Mouse (Mus musculus) heart, embryonic 14.5 days (tissue): ENCODE measurements around the gene Chd1l. TPM values are rescaled to one million over a fixed set of nuclear protein-coding genes. Genes with fewer than 3 reads are reported as not detected.

ENCODE experiments used
- ATAC-seq: fragments of 200-750 bp; cut with Nextera tagmentation; 2 replicates; pipeline ENCODE4 v1.8.0; 2017; ENCODE audit warnings: low read depth, moderate TSS enrichment; ENCODE audit not compliant: insufficient number of reproducible peaks, insufficient read depth, low FRiP score
- H3K27ac ChIP-seq, 2 experiments: fragments of 200-500 bp in 1 of 2; fragments of 300-500 bp in 1 of 2; sonication (generic) in 1 of 2; replicated peaks in 1 of 2; 2 replicates each; pipeline ENCODE4 v1.5.1; 2012 to 2014; ENCODE audit warnings: low read depth in 2 of 2, low read length in 2 of 2, control low read depth in 1 of 2, mild to moderate bottlenecking in 1 of 2, mixed read lengths in 1 of 2; ENCODE audit not compliant: control insufficient read depth in 1 of 2, insufficient read depth in 1 of 2
- H3K27me3 ChIP-seq: fragments of 300-500 bp; sonication (generic); 2 replicates; pipeline ENCODE4 v1.6.1; 2014; ENCODE audit warnings: mild to moderate bottlenecking, low read length, control low read depth; ENCODE audit not compliant: control insufficient read depth, insufficient read depth
- H3K36me3 ChIP-seq: fragments of 300-500 bp; sonication (generic); 2 replicates; pipeline ENCODE4 v1.6.1; 2014; ENCODE audit warnings: mild to moderate bottlenecking, control low read depth, low read length, mixed read lengths; ENCODE audit not compliant: control insufficient read depth, insufficient read depth
- H3K4me1 ChIP-seq, 2 experiments: fragments of 200-500 bp in 1 of 2; fragments of 300-500 bp in 1 of 2; sonication (generic) in 1 of 2; 2 replicates each; pipeline ENCODE4 v1.6.1; 2012 to 2014; ENCODE audit warnings: low read length in 2 of 2, control low read depth in 1 of 2, mixed read lengths in 1 of 2; ENCODE audit not compliant: control insufficient read depth in 2 of 2, insufficient read depth in 2 of 2
- H3K4me2 ChIP-seq: fragments of 300-500 bp; sonication (generic); 2 replicates; pipeline ENCODE4 v1.6.1; 2014; ENCODE audit warnings: mild to moderate bottlenecking, low read length
- H3K4me3 ChIP-seq, 2 experiments: fragments of 200-500 bp in 1 of 2; fragments of 300-500 bp in 1 of 2; sonication (generic) in 1 of 2; 2 replicates each; pipeline ENCODE4 v1.5.1; 2012 to 2014; ENCODE audit warnings: low read length in 2 of 2, mild to moderate bottlenecking in 2 of 2, control low read depth in 1 of 2, low read depth in 1 of 2, moderate library complexity in 1 of 2; ENCODE audit not compliant: control insufficient read depth in 1 of 2, insufficient read depth in 1 of 2
- H3K9ac ChIP-seq: fragments of 300-500 bp; sonication (generic); 2 replicates; pipeline ENCODE4 v1.6.1; 2014; ENCODE audit warnings: mild to moderate bottlenecking, low read length
- H3K9me3 ChIP-seq: fragments of 300-500 bp; sonication (generic); 2 replicates; pipeline ENCODE4 v1.6.1; 2016; ENCODE audit warnings: low read length, control low read depth; ENCODE audit not compliant: control insufficient read depth
- WGBS: fragments of 180-500 bp; shearing (Covaris S2); extraction: QIAGEN DNeasy Blood & Tissue Kit; methylation state at CpG from one replicate; pipeline ENCODE4 v1.1.7; 2014; 5-methylcytosine and 5-hydroxymethylcytosine counted together
- polyA plus RNA-seq: library from polyadenylated mRNA; unstranded; fragments of >200 nt; fragmentation: Nextera tagmentation; extraction: Ambion mirVana; gene quantifications from 2 replicates; pipeline ENCODE4 v1.2.1, GENCODE M21; 2014

The Chd1l gene
- polyA plus RNA-seq, 1 experiment from 2014 or later = 14.0 TPM

DNA sequence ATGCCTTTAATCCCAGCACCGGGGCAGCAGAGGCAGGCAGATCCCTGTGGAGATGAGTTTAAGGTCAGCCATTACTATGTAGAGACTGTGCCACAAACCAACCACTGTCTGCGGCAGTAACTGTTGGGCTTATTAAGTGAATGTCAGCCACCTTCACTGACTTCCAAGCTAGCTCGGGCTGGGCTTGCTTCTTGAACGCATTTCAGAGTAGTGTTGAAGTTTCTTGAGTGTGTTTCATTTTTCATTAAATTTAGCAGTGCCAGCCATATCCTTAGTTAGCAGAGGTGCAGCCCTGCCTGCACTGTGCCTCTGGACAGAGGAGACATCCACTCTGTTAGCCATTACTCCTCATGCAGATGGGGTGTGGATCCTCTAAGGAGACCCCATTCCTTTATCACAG is 20.7 kb upstream of the Chd1l start:
- no peak overlapping the region for H3K27ac ChIP-seq
- H3K4me1 ChIP-seq = peaks cover 6 to 18% of the 10 kb centered on the region in 2 experiments
- no peaks in the 10 kb centered on the region for H3K27me3 ChIP-seq
- no peak overlapping the region for H3K9ac ChIP-seq
- no peaks in the 10 kb centered on the region for H3K9me3 ChIP-seq
- H3K4me2 ChIP-seq = no peak overlapping the region
- ATAC-seq = no peak
- H3K36me3 ChIP-seq = no peaks in the 10 kb centered on the region
- no peak overlapping the region for H3K4me3 ChIP-seq
- WGBS = 85% methylated on average over 4 of the region's 4 CpGs

- no peak for ATAC-seq
- Histone ChIP-seq H3K36me3 (no peaks in the 10 kb centered on the region), H3K4me2 (no peak overlapping the region), H3K4me3 (no peak overlapping the region), H3K4me1 (peaks cover 6 to 18% of the 10 kb centered on the region in 2 experiments), H3K27ac (no peak overlapping the region), H3K9me3 (no peaks in the 10 kb centered on the region), H3K9ac (no peak overlapping the region), H3K27me3 (no peaks in the 10 kb centered on the region)
- 80% methylated on average over 4 of the region's 4 CpGs for WGBS
Observed at GRCm38 (mm10) chr3:97629941-97630340, 19.9 kb upstream of the Chd1l start.

DNA sequence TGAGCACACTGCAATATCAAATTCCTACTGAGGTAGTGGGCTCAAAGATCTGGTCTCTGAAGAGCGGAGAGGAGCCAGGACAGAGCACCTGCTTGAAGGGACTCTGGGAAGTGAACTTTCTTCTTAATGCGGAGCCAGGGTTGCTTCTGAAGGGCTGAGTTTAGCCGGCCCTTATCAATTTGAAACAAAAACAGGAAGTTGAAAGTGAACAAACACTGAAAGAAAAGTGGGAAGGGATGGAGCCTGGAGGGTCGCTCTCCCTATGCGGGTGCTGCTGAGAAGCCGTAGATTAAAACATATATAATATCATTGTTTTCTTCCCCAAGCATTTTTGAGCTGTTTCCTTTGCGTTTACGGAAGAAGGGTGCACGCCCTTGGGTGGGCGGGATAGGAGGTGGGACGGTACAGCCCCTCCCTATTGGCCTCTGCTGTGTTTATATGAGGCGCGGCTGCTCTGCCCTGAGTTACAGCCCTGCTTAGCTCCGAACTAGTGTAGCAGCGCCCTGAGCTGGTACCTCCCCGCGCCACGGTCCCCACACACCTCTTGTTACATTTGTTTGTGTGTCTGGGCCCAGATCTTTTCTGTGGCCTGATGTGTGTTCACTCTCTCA is 18.5 kb upstream of the Chd1l start, which contains the start of gene Fmo5:
TSS of gene Fmo5 (plus strand) at position 414 of the 611 bp plus-strand sequence.
- H3K4me1 ChIP-seq = peaks cover 3 to 6% of the 10 kb centered on the region in 2 experiments; a peak in 3 of 4 replicates
- H3K4me3 ChIP-seq = peak within 1 kb of the TSS; percentile 40 to 50
- peak within 1 kb of the TSS; percentile 49 for H3K9ac ChIP-seq
- H3K36me3 ChIP-seq = no peaks in the 10 kb centered on the region
- ATAC-seq = peak; percentile 91
- H3K27me3 ChIP-seq = no peaks in the 10 kb centered on the region
- H3K4me2 ChIP-seq = peak within 1 kb of the TSS; percentile 55
- H3K27ac ChIP-seq = no peak within 1 kb of the TSS; a peak in 1 of 4 replicates
- WGBS = 1% methylated on average over 18 of the region's 18 CpGs
- no peaks in the 10 kb centered on the region for H3K9me3 ChIP-seq

DNA sequence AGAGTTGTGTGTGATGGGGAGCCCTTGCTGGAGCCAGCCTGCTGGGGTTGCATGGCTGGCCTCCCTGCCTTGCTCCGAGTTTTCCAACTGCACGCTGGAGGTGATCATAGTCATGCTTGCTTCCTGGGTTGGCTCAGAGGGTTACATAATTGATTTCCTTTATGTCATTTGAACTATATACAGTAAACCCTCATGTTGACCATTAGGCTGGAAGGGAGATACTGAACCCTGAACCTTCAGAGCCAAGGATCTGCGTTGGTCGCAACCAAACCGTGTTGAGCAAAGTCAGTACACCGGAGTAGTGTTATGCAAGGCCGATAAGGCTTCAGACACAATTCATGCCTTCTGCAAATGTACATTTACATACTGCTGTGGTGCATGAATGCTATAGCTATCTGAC is 17.9 kb upstream of the Chd1l start:
- H3K4me1 ChIP-seq = peaks cover 3 to 6% of the 10 kb centered on the region in 2 experiments; a peak in 3 of 4 replicates
- H3K27me3 ChIP-seq = no peaks in the 10 kb centered on the region
- H3K9ac ChIP-seq = no peak overlapping the region
- no peaks in the 10 kb centered on the region for H3K36me3 ChIP-seq
- peak overlapping the region; percentile 55 for H3K4me2 ChIP-seq
- H3K9me3 ChIP-seq = no peaks in the 10 kb centered on the region
- H3K27ac ChIP-seq = no peak overlapping the region
- no peak for ATAC-seq
- 65% methylated on average over 7 of the region's 7 CpGs for WGBS
- peak overlapping the region in 1 of 2 experiments; percentile 40; a peak in 1 of 4 replicates for H3K4me3 ChIP-seq

DNA sequence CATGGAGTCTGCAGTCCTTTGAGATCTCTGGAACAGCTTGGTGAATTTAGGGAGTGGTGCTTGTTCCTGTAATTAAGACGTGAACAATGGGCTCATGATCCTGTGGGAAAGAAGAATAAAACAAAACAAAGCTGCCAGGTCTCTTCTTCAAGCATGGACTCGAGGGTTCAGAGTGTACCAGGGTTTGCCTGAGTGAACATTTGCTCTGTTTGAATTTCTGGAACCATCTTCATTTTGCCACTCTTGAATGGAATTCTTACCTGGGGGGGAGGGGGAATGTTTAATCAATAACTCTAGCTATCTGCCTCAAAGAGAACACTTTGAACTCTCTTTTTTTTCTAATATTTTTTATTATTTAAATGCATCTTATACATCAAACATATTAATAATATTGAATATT is 14.6 kb upstream of the Chd1l start:
- H3K9ac ChIP-seq = no peak overlapping the region
- H3K4me2 ChIP-seq = no peak overlapping the region
- no peaks in the 10 kb centered on the region for H3K9me3 ChIP-seq
- no peaks in the 10 kb centered on the region for H3K36me3 ChIP-seq
- H3K4me1 ChIP-seq = peaks cover 3 to 6% of the 10 kb centered on the region in 2 experiments; a peak in 3 of 4 replicates
- no peak for ATAC-seq
- H3K27ac ChIP-seq = no peak overlapping the region
- WGBS = 54% methylated on average over 2 of the region's 2 CpGs
- no peaks in the 10 kb centered on the region for H3K27me3 ChIP-seq
- H3K4me3 ChIP-seq = no peak overlapping the region

DNA sequence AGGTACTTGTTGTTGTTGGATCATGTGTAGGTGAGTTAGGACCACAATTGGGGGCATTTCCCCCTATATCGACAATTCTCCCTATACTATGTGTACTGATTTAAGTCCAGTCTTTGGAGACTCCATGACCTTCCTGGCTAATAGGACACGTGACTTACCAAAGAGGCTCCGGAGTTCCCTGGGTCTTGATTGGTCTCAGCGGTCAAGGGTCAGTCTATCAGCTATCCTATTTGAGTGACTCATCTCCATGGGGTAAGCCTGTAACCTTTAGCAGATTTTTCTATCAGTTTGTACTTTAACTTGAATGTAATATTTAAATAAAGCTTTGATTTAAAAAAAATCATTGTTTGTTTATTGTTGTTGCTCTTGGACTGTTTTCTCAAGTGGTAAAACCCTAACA is 10.7 kb upstream of the Chd1l start:
- Histone ChIP-seq H3K4me1 (no peaks in the 10 kb centered on the region), H3K4me3 (no peak overlapping the region), H3K36me3 (no peaks in the 10 kb centered on the region), H3K27ac (no peak overlapping the region), H3K4me2 (no peak overlapping the region), H3K9me3 (no peaks in the 10 kb centered on the region), H3K27me3 (no peaks in the 10 kb centered on the region), H3K9ac (no peak overlapping the region)
- no peak for ATAC-seq
- 84% methylated on average over 4 of the region's 4 CpGs for WGBS

DNA sequence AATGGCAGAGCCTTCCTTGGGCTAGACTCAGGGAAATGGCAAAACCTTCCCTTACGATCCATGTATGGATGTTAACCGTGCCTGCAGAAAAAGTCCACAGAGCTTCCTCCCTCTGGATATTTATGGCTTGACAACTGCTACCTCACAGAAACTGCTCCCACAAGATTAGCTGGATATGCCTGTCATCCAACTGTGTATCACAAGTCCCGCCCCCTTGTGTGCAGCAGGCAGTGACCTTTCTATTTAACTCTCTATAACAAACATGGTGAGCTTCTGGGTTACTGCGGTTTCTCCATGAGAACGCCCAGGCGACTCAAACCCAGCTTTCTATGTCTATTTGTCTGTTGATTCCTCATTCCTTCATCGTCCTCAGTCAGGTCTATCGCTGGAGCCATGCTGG is 7.9 kb upstream of the Chd1l start:
- Histone ChIP-seq H3K4me2 (no peak overlapping the region), H3K4me1 (no peaks in the 10 kb centered on the region), H3K27me3 (no peaks in the 10 kb centered on the region), H3K9me3 (no peaks in the 10 kb centered on the region), H3K27ac (no peak overlapping the region), H3K9ac (no peak overlapping the region), H3K4me3 (no peak overlapping the region), H3K36me3 (no peaks in the 10 kb centered on the region)
- WGBS = 72% methylated on average over 8 of the region's 8 CpGs
- no peak for ATAC-seq
